Mouse (Mus musculus) kidney, adult 2 months (tissue): ENCODE results near the gene Cnep1r1. TPM values are rescaled to one million over a fixed set of nuclear protein-coding genes. Genes with fewer than 3 reads are reported as not detected.

Experiments used
- DNase-seq: peaks from one replicate; pipeline ENCODE4 v3.0.0; 2021
- H3K27ac ChIP-seq: fragments of 200-500 bp; 2 replicates; pipeline ENCODE4 v1.5.1; 2012; ENCODE audit warnings: low read depth, low read length, control low read depth, inconsistent platforms; ENCODE audit not compliant: insufficient read depth
- H3K27me3 ChIP-seq: fragments of 200-500 bp; replicated peaks from 2 replicates; pipeline ENCODE4 v1.6.1; 2012; ENCODE audit warnings: mild to moderate bottlenecking, moderate library complexity, low read length, inconsistent platforms; ENCODE audit not compliant: control insufficient read depth, insufficient read depth
- H3K36me3 ChIP-seq: fragments of 200-500 bp; 2 replicates; pipeline ENCODE4 v1.6.1; 2012; ENCODE audit warnings: mild to moderate bottlenecking, moderate library complexity, low read length, inconsistent platforms; ENCODE audit not compliant: control insufficient read depth, insufficient read depth
- H3K4me1 ChIP-seq: fragments of 200-500 bp; 2 replicates; pipeline ENCODE4 v1.6.1; 2011; ENCODE audit warnings: low read length; ENCODE audit not compliant: control insufficient read depth, insufficient read depth
- H3K4me3 ChIP-seq: fragments of 200-500 bp; 2 replicates; pipeline ENCODE4 v1.5.1; 2011; ENCODE audit warnings: mild to moderate bottlenecking, low read depth, low read length, control low read depth; ENCODE audit not compliant: insufficient read depth
- CTCF ChIP-seq: fragments of 200-500 bp; conservative IDR thresholded peaks from 2 replicates; pipeline ENCODE4 v1.5.1; 2011; ENCODE audit warnings: low read depth, mild to moderate bottlenecking, control low read depth, low read length, moderate library complexity, mixed read lengths; ENCODE audit not compliant: insufficient read depth, insufficient read length
- POLR2A ChIP-seq: fragments of 200-500 bp; IDR thresholded peaks from one replicate; pipeline ENCODE4 v1.6.1; 2011; ENCODE audit warnings: low read depth, low read length, control low read depth
- WGBS: fragments of 180-500 bp; shearing (Covaris S2); methylation state at CpG from one replicate; pipeline ENCODE4 v1.1.7; 2018; 5-methylcytosine and 5-hydroxymethylcytosine counted together
- polyA plus RNA-seq: library from polyadenylated mRNA; depleted of rRNA; stranded (reverse); fragments of >200 nt; gene quantifications from 2 replicates; pipeline ENCODE4 v1.2.3, GENCODE M21; 2012

The Cnep1r1 gene
- polyA plus RNA-seq, 1 experiment: 23.7 TPM

DNA sequence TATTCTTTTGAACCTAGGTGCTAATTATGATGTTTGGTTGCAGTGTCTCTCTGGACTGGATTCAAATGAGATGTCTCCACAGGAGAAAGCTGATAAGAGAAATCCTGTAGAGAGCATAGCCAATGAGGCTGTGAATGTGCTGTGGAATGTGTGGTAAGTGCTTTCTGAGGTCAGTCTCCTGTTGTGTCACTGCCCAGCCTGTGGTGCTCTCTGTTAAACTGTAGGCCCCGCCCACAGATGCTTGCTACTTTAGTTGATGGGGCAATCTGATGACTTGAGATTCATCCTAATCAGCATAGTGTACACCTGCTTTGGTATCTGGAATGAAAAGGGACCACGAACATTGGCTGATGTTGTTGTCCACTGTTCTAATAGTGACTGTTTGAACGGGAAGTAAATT is 23.1 kb downstream of the Cnep1r1 start:
- DNase-seq: no peak
- H3K27me3 ChIP-seq: no peaks in the 10 kb centered on the region
- TF ChIP-seq POLR2A: no peak
- no peak for TF ChIP-seq CTCF
- no peaks in the 10 kb centered on the region for H3K4me1 ChIP-seq
- no peaks in the 10 kb centered on the region; the same call in none of the 2 replicates for H3K36me3 ChIP-seq
- no peak overlapping the region for H3K4me3 ChIP-seq
- 90% methylated on average over 3 of the region's 3 CpGs for WGBS
- no peak overlapping the region for H3K27ac ChIP-seq

DNA sequence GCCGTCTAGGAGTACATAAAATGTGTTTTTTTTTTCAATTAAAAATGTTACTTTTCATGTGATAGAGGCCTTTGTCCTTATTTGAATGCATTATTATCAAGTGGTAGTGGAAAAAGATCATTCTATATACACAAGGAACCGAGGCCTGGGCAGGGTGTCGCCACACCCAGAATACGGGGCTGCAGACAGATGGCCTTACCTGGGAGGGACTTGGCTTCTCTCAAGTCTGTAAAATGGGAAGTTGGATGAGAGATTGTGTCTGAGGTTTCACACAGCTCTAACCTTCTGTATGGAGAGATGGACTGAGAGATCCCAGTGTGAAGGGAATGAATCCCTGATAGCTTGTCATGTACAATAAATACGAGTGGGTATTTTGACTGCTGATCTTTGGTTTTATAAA is 25.5 kb downstream of the Cnep1r1 start:
- H3K36me3 ChIP-seq: peaks cover 5% of the 10 kb centered on the region
- DNase-seq: no peak
- H3K4me3 ChIP-seq: no peak overlapping the region

DNA sequence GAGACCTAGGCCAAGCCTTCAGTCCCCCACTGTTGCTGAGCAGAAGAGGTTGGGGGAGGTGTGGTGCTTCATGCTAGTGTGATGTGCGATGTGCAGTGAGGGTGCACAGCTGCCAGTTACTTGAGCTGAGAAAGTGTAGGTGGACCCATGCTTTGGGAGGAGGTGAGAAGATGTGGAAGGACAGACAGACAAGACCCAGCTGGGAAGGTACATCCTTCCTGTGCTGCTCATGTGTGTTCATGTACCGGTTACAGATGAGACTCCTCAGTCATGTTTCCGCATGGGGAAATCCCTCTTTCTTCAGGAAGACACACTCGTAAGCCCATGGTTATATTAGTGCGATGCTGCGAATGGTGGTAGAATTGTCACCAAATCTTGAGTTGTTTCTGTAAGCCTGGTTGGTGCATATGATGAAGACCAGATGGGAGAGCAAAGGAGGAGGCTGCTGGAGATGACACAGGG is 32.4 kb downstream of the Cnep1r1 start:
- DNase-seq: no peak
- TF ChIP-seq CTCF: no peak
- TF ChIP-seq POLR2A: no peak
- Histone ChIP-seq H3K4me1 (no peaks in the 10 kb centered on the region), H3K27me3 (no peaks in the 10 kb centered on the region), H3K36me3 (peaks cover 8% of the 10 kb centered on the region), H3K4me3 (no peak overlapping the region), H3K27ac (no peak overlapping the region)
- WGBS: 97% methylated on average over 6 of the region's 6 CpGs

More for the DNA sequence above, 25.5 kb downstream of the Cnep1r1 start:
- Histone ChIP-seq H3K27ac (no peak overlapping the region), H3K27me3 (no peaks in the 10 kb centered on the region), H3K4me1 (no peaks in the 10 kb centered on the region)
- TF ChIP-seq POLR2A (no peak), CTCF (no peak)
- WGBS: 90% methylated on average over 5 of the region's 5 CpGs

DNA sequence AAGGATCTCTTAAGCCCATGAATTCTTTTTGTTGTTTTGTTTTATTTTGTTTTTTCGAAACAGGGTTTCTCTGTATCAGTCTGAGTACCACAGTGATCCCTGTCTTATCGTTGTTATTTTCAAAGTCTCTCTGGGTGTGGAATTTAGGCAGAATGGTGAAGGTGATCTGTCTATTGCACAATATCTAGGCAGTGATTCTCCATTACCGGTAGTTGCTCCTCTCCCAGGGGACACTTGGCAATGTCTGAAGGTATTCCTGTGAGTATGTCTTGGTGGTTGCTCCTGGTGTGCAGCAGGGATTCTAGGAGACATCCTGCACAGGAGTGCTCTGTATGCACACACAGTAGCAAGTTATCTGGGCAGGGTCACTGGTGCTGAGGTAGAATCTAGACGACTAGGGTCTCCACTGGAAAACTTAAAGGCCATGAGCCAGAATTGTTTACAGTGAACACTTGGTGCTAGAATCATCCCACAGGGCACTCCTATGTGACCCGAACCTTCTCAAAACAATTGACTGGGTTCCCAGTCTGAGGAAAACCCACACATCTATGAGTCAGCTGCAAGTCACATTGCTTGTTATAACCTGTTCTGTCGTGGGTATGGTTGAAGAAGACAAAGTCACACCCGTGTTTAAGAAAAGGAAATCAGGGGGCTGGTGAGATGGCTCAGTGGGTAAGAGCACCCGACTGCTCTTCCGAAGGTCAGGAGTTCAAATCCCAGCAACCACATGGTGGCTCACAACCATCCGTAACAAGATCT is 41.8 kb downstream of the Cnep1r1 start:
- no peaks in the 10 kb centered on the region for H3K4me1 ChIP-seq
- no peaks in the 10 kb centered on the region for H3K27me3 ChIP-seq
- 87% methylated on average over 10 of the region's 10 CpGs for WGBS
- peaks cover 6% of the 10 kb centered on the region for H3K36me3 ChIP-seq
- no peak for TF ChIP-seq CTCF
- no peak for TF ChIP-seq POLR2A
- DNase-seq: no peak
- H3K27ac ChIP-seq: no peak overlapping the region
- H3K4me3 ChIP-seq: no peak overlapping the region

DNA sequence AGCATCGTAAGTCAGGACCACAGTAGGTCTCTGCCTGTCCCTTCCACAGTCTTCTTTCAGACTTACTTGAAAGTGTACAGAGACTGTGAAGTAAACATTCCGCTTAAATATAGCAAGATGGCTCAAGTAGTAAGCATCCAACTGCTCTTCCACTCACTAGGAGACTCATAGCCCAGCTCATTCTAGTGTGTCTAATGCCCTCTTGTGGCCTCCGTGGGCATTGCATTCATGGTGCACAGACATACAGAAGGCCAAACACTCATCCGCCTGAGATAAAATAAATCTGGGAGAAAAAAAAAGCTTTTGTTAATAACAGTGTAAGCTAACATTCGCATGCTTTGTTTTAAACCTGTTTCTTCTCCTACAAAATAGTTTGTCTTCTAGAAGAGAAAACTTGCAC is 42.9 kb downstream of the Cnep1r1 start:
- DNase-seq: peak; percentile 73
- Histone ChIP-seq H3K4me3 (no peak overlapping the region), H3K36me3 (peaks cover 4% of the 10 kb centered on the region), H3K27me3 (no peaks in the 10 kb centered on the region), H3K27ac (no peak overlapping the region), H3K4me1 (no peaks in the 10 kb centered on the region)
- WGBS: 75% methylated on average over 5 of the region's 5 CpGs
- no peak for TF ChIP-seq POLR2A
- peak; percentile 79 for TF ChIP-seq CTCF

DNA sequence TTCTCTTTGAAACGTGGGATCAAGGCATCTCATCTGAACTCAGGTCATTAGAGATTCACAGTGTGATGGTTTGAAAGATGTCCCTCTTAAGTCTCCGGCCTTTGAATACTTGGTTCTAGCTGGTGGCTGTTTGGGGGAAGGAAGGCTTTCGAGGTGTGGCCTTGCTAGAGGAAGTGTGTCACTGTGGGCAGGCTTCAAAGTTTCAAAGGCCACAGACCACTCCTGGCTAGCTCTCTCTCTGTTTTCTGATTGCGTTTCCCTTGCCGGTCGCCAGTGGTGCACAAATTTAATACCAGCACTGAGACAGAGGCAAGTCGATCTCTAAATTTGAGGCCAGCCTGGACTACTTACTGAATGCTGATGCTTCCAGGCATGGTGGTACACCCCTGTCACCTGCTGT is 56.7 kb downstream of the Cnep1r1 start:
- no peak overlapping the region for H3K4me3 ChIP-seq
- WGBS: 82% methylated on average over 7 of the region's 7 CpGs

DNA sequence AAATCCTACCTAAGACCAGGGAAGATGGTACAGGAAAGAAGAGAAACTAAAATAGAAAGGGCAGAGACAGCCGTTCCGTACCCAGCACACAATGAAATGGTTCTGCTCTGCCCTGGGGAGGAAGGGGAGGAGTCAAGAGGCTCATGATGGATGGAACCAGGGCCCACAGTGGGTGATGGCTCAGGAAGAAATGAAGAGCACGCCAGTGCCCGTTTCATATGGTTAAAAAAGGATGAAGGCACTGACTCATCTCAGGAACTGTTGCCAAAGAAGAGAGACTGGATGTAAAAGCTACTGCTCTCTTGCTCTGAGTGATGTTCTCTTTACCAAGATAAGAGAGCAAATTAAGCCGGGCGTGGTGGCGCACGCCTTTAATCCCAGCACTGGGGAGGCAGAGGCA is 58.7 kb downstream of the Cnep1r1 start:
- H3K27me3 ChIP-seq: no peaks in the 10 kb centered on the region
- H3K36me3 ChIP-seq: no peaks in the 10 kb centered on the region
- no peak overlapping the region for H3K27ac ChIP-seq
- no peak for DNase-seq
- H3K4me3 ChIP-seq: no peak overlapping the region
- TF ChIP-seq POLR2A (no peak), CTCF (no peak)
- 85% methylated on average over 8 of the region's 8 CpGs for WGBS
- H3K4me1 ChIP-seq: no peaks in the 10 kb centered on the region

More for the DNA sequence above, 56.7 kb downstream of the Cnep1r1 start:
- Histone ChIP-seq H3K4me1 (no peaks in the 10 kb centered on the region), H3K27ac (no peak overlapping the region), H3K36me3 (peaks cover 6% of the 10 kb centered on the region), H3K27me3 (no peaks in the 10 kb centered on the region)
- no peak for DNase-seq
- no peak for TF ChIP-seq POLR2A
- no peak for TF ChIP-seq CTCF
